Mouse (Mus musculus) E14TG2a.4 (cell line): Measurements from ENCODE around the gene Rab8b.

ENCODE experiments used
- CTCF ChIP-seq: conservative IDR thresholded peaks from 2 replicates; pipeline ENCODE4 v1.5.1; 2014; ENCODE audit warnings: low read length
- NANOG ChIP-seq: IDR thresholded peaks from 2 replicates; pipeline ENCODE4 v1.6.1; 2014; ENCODE audit warnings: borderline replicate concordance, low read length, mixed read lengths
- POU5F1 ChIP-seq: IDR thresholded peaks from 2 replicates; pipeline ENCODE4 v1.6.1; 2014; ENCODE audit warnings: low read length, borderline replicate concordance

DNA sequence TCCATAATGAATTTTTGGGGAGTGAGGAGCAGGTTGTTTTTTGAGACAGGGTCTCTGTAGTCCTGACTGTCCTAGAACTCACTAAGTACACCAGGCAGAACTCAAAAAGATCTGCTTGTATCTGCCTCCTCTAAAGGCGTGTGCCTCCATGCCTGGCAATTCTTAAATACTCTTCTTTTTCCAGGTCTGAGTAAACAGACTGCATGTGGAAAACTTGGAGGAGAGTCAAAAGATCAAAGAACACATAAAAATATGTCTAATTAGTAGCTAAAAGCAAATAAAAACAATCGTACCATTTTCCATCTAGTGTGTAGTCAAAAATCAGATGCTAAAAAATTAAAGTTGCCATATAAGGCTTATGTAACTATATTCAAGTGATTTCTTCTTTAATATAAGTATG, 33.4 kb upstream of the Rab8b start:
- no peak for TF ChIP-seq NANOG
- no peak for TF ChIP-seq CTCF
- no peak for TF ChIP-seq POU5F1
